Mouse (Mus musculus): ENCODE measurements at regions not wholly inside any gene's neighbourhood (a gene's known extent, or its start where the extent isn't known, plus 50 kb on each side); places are given as distances from the start of the nearest gene placed in this dataset.

DNA sequence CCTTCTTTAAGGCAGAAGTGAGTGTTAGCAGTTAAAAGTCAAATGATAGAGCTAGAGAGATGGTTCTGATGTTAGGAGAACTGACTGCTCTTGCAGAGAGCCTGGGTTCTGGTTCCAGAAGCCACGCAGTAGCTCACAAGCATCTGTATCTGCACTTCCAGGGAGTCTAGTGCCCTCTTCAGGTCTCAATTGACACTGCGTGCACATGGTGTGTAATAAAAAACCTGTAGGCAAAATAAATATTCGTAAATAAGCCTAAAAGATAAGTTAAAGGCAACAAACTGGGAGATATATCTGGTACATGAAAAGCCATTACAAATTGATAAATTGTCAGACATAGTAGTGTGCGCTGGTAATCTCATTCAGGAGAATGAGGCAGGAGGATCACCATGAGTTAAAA lies 133.8 kb upstream of the Csf3r start:
- no peak for DNase-seq

GRCm38 (mm10) chr4:125893139-125893538 lies 131.2 kb upstream of the Csf3r start:
- no peak for DNase-seq

- no peak for DNase-seq
Observed at GRCm38 (mm10) chr4:125897707-125898106, 126.6 kb upstream of the Csf3r start.

DNA sequence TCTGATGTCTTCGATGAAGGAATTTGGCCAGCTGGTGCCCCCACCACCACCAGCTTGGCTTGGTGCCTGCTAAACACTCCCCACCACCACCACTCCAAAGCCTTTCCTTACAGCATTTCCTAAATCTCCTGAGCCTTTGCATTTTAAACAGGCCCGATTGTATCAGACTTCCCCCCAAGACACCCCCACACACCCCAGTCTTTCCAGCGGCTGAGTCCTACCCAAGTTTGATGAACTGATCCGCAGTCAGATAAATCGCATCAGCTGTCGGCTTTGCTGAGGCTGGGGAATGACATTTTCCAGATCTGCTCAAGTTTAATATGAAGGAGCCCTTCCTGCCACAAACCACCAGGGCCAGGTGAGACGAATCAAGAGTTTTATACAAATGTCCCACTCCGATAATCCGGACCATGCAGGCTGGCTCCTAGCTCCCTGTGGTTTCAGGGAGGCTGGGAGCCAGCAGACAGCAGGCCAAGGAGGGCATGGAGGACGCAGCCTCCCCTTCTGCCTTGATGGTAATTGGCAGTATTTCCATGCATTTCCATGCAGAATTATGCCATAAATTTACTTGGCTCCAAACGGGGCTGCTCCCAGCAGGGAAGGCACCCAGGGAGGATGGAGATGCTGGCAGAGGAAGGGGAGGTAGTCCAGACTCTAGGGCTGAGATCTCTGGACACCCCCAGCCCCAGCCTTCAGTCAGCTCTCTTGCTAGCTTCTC lies 125.6 kb upstream of the Csf3r start:
- DNase-seq: no peak

GRCm38 (mm10) chr4:125901546-125902276 lies 122.6 kb upstream of the Csf3r start:
- DNase-seq: no peak

GRCm38 (mm10) chr4:125906296-125906695 lies 118.1 kb upstream of the Csf3r start:
- no peak for DNase-seq

DNA sequence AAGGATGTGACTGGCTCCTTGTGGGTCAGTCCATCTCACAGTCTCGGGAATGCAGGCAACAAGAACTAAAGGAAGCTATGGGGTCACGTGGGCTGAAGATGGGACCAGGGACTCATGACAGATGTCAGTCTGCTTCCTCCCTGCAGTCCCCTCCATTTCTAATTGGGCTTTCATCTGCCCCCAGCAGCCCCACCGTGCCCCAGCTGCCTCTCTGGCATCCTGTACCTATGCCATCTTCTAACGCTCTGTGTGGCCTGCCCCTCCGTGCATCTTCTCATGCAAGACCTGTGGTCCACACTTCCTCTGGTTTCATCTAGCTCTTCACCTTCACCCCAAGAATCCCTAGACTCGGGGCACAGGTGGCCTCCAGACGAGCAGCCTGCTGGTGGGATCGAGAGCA lies 115.4 kb upstream of the Csf3r start:
- no peak for DNase-seq

DNA sequence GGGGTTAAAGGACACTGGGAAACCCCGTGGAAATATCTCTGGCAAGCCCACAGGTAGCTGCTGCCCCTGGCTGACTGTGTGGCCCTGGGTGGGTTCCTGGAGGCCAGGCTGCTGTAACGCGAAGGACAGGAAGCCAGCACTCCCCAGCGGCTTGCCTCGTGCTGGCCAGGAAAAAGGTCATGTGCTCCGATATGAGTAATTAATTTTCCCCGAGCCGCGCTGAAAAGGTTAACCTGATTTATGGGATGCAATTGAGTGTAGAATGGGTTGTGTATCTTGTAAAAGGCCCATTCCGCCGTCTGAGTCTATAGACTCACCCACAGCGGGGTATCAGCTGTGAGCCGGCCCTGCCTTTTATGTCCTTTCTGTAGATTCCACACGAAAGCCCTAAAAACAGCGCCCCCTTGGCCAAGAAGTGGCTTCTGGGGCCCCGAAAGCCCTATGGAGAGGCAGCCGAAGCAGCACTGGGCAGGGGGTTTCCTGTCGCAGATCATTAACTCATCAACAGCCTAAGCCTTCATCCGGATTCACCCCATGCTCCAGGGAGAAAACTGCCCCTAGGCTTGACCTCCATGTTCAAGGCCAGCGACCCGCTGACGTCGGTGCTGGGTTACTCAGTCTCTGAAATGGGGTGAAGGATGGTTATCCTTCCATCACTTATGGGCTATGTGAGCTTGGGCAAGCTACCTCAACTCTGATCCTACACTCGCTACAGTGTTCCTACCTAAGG lies 112.6 kb upstream of the Csf3r start:
- DNase-seq: peak; percentile 37

DNA sequence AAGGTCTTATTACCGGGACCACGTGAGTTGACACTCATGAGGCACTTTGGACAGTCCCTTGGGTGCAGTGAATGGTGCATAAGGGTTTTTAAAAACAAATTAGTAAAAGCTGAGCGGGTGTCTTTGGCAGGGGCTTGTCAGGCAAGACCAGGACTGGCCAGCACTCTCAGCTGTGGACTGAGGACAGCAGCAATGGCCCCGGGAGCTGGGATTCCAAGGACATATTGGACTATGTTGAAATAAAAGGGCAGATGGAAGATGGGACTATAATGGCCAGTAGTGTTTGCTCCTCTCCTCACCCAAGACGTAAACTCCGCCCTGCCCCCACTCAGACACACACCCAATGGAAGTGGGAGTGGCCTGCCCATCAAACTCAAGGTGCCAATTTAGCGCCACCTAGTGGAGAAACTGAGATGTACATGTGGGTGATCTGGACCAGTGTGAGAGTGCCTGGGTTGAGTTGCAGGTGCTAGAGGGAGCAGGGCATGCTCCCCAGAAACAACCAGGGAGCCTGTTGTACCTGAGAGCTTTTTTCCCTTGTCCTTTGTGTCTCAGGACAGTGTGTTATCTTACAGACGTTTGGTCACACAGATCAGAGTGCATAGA lies 111.8 kb upstream of the Csf3r start:
- DNase-seq: peak; percentile 55

DNA sequence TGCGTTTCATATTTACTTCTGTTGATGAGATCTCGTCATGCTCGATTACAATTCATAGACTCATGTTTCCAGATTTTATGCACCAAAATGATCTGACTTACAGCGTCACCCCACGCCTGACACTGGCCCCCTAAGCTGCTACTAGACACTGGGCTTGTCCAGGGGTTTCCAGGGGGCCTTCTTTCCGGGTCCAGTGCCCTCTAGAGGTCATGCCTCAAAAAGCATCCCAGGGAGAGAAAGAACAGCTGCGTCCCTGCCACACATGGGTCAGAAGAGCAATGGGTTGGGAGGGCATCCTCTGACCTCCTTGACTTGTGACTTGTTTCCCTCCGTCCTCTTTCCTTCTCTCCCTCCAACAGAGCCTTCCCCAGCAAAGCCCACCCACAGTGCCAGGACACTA lies 109.2 kb upstream of the Csf3r start:
- no peak for DNase-seq

DNA sequence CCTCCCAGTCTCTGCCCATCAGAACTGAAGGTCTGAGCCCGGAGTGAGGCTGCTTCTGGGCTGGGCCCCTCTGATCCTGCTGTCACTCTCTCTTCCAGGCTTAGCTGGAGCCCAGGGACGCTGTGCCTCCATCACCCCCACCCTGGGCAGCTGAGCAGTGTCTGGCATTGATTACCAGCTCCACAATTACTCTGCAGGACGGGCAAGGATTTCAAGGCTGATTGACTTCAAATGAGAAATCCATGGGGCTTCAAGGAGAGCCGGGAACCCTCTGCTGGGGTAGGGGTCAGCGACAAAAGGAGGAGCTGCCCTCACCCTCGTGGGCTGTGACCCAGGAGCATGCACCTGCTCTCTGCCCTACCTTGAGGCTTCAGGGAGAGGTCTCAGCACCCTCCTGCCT lies 107.1 kb upstream of the Csf3r start:
- no peak for DNase-seq

DNA sequence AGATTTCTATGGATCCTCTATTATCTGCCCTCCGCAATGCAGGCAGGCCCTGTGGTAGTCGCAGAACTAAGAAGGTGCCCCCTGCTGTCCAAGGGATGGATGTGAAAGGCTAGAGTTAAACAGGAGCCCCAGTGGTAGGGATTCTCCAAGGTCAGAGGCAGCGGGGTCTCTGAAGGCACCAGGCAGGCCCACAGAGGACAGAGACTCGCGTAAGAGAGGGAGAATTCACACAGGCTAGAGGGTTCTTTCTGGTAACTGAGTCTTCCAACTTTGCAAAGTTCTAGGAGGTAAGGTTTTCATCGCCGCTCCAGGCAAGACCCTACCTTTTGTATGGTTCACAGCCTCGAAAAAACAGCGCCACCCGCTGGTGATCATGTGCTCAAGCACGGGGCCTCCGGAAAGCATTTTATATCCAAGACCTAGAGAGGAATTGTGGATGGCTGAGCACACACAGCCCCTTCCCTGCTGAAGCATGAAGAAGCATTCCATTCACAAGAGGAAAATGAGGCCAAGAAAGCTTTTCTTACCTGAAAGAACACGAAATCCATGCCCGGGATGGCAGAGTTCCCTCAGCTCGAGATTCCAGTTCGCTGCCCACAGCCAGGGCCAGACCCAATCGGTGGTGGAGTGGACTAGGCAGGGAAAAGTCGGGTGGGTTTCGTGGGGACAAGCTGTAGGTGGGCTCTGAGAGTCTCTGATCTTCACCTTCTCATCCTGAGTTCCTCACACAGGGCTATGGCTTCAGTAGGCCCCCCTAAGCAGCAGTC lies 102.6 kb upstream of the Csf3r start:
- peak; percentile 34 for DNase-seq

DNA sequence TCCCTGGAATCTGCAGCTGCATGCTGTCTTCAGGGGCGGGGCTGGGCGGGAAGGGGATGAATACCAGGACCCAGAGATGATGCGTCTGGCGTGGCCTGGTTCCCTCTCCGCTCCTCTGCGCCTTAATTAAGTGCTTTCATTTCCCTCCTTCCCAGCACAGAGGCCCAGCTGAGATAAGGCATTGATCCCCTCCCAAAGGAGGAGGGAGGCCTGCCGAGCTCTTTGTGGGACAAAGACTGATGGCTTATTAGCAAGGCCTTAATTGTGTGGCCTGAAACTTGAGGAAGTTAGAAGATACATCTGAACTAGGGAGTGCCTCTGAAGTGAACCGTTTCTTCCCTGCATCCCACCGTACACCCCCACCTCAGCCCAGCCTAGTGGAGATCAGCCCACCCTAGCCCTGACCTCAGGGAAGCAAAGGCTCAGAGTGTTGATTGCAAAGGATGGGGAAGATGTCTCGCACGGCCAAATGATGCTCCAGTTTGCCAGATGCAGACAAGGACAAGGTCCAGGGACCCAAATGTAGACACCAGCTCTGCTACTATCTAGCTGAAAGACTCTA lies 102.0 kb upstream of the Csf3r start:
- no peak for DNase-seq

GRCm38 (mm10) chr4:125923225-125923624 lies 101.1 kb upstream of the Csf3r start:
- no peak for DNase-seq

GRCm38 (mm10) chr4:125928196-125928595 lies 96.2 kb upstream of the Csf3r start:
- no peak for DNase-seq

GRCm38 (mm10) chr4:125929122-125929772 lies 95.1 kb upstream of the Csf3r start:
- no peak for DNase-seq

DNA sequence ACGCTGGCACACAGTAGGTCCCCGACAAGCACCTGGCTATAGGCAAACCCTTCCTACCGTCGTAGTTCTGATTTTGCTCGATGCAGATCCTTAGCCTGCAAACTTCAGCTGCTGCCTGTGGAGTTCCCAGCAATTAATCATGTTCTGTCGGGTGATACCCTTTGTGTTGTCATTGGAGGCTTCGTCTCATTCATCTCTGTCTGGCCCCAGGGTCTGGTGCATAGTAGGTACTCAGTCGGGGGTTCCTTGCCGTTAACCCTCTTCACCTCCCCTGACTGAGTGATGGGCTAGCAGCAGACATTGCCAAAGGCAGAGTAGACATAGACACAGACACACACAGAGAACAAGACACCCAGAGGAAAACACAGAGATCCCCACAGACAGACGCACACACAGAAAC lies 93.6 kb upstream of the Csf3r start:
- DNase-seq: no peak

DNA sequence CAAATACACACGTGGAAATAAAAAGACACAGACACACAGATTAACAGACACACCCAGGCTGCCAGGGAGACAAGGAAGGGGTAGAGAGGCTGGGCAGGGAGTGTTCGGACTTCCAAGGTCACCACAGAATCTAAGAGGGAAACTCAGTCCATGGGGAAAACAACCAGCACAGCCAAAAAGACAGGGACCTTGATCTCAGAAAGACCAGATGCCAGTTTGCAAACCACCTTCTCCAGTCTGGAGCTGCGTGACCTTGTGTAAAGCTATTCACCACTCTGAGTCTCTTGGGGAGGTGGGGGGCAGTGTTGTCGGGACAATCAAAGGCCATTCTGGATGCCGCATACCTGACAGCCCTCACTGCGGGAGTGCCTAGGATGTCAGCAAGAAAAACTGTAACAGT lies 93.0 kb upstream of the Csf3r start:
- no peak for DNase-seq

DNA sequence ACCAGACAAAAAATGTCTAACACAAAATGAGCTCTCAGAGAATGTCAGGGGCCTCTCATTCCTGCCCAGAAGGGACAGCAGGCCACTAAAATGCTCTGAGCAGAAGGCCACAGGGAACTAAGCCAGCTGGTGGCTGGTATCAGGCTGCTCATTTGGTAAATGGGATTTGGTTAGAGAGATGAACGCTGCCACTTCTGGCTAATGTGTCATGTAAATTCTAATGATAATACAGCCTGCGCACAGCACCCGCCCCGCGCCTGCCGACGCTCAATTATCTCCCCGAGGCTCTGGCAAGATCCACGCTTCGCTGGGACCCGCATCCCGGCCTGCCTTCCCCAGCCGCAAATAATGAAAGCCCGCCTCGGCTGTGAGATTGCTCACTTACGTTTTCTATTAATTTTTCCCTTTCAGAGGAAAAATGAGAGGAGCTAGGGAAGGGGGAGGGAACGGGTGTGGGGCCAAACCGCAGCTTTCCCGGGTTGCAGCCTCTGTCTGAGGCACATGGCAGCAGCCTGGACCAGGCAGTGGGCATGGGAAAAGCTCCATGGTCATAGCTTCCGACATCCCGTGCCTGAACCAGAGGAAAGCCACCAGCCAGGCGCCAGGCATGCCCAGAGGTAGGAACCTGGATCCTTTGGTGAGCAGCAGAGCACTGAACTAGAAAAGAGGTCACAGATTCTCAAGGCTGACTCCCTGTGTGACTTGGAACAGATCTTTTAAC lies 92.2 kb upstream of the Csf3r start:
- no peak for DNase-seq

- DNase-seq: no peak
Observed at GRCm38 (mm10) chr4:125936357-125936756, 88.0 kb upstream of the Csf3r start.

DNA sequence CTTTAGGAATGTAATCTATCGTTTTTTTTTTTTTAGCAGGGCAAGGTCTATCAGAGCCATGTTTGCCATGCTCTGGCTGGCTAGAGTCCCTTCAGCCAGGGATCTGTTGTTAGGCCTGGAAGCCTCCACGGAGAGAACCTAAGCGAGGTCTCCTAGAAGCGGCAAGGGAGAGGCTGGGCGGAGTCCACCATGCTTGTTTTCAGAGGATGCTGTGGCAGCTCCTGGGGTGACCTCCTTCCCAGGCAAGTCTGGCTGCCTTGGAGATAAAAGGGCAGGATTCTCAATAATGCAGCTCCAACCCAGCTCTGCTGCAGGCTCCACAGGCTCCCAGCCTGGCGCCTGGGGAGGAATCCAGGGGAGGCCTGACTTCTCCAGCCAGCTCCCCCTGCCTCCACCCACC lies 86.2 kb upstream of the Csf3r start:
- no peak for DNase-seq

Measured in kidney, adult 18-20 months (tissue).